25 mouse cellular contexts compared by ENCODE assay signal in genomic region chrX:57196319-57196718, GRCm38 (mm10). TPM values are rescaled to one million over a fixed set of nuclear protein-coding genes. Genes with fewer than 3 reads are reported as not detected.
DNase-seq lines count a peak whose midpoint lies in the region; ATAC-seq and TF ChIP-seq lines count a peak whose summit lies in the region.
"Had no signal": no experiment of that assay in that cellular context is flagged by ENCODE, and none has a peak within 500 bp of the region (broad histone marks: within the 10 kb centered on the region; RNA-seq: fewer than 3 reads in every experiment).

No protein-coding gene starts in this region.

- no peaks in the 10 kb centered on the region for H3K9me3 ChIP-seq in hindbrain, embryonic 11.5 days (ENCODE audit: control insufficient read depth, low read length)
- H3K9me3 ChIP-seq: embryonic facial prominence, embryonic 13.5 days; heart, embryonic 10.5 days; hindbrain, embryonic 15.5 days; limb, embryonic 13.5 days; liver, embryonic 15.5 days; midbrain, embryonic 15.5 days had no signal

- H3K36me3 ChIP-seq in thymus, adult 2 months (ENCODE audit: control insufficient read depth, insufficient read depth, low read length): no peaks in the 10 kb centered on the region
- H3K36me3 ChIP-seq in hindbrain, embryonic 11.5 days (ENCODE audit: control insufficient read depth, insufficient read depth, low read length): no peaks in the 10 kb centered on the region
- H3K36me3 ChIP-seq: embryonic facial prominence, embryonic 13.5 days; heart, embryonic 10.5 days; hindbrain, embryonic 15.5 days; limb, embryonic 13.5 days; liver, embryonic 15.5 days; midbrain, embryonic 15.5 days had no signal

- no peak overlapping the region for H3K4me3 ChIP-seq in thymus, adult 2 months (ENCODE audit: control insufficient read depth, insufficient read depth, low read length)
- no peak overlapping the region for H3K4me3 ChIP-seq in hindbrain, embryonic 11.5 days (ENCODE audit: low read depth, low read length)
- H3K4me3 ChIP-seq: embryonic facial prominence, embryonic 13.5 days; heart, embryonic 10.5 days; hindbrain, embryonic 15.5 days; limb, embryonic 13.5 days; liver, embryonic 15.5 days; midbrain, embryonic 15.5 days had no signal

- peak; percentile 99 for ATAC-seq in common myeloid progenitor, adult 5-6 weeks (replicated peaks; ENCODE audit: low read depth, poor library complexity, severe bottlenecking)
- ATAC-seq in hindbrain, embryonic 11.5 days (ENCODE audit: low FRiP score): no peak
- no peak for ATAC-seq in erythroblast, adult 5-6 weeks (replicated peaks; ENCODE audit: low FRiP score, poor library complexity, severe bottlenecking)
- ATAC-seq: midbrain, embryonic 15.5 days had no signal

- no peak for TF ChIP-seq POLR2A in thymus, adult 2 months (IDR thresholded peaks at IDR 0.05; ENCODE audit: control insufficient read depth, extremely low read depth, insufficient read depth, low read length, poor library complexity)

- WGBS in thymus, adult 2 months: 7% methylated on average over 9 of the region's 9 CpGs
- WGBS in hindbrain, embryonic 11.5 days: 87% methylated on average over 9 of the region's 9 CpGs

- no peaks in the 10 kb centered on the region for H3K27me3 ChIP-seq in thymus, adult 2 months (ENCODE audit: control insufficient read depth, insufficient read depth, low read length)
- H3K27me3 ChIP-seq in hindbrain, embryonic 11.5 days (ENCODE audit: control insufficient read depth, insufficient read depth, low read length): no peaks in the 10 kb centered on the region
- H3K27me3 ChIP-seq: embryonic facial prominence, embryonic 13.5 days; hindbrain, embryonic 15.5 days; limb, embryonic 13.5 days; liver, embryonic 15.5 days; midbrain, embryonic 15.5 days had no signal

- H3K4me1 ChIP-seq in thymus, adult 2 months (replicated peaks; ENCODE audit: control insufficient read depth, insufficient read depth, low read length): peaks cover 7% of the 10 kb centered on the region
- no peaks in the 10 kb centered on the region for H3K4me1 ChIP-seq in hindbrain, embryonic 11.5 days (replicated peaks; ENCODE audit: control insufficient read depth, insufficient read depth, low read length)
- H3K4me1 ChIP-seq: embryonic facial prominence, embryonic 13.5 days; heart, embryonic 10.5 days; hindbrain, embryonic 15.5 days; limb, embryonic 13.5 days; liver, embryonic 15.5 days; midbrain, embryonic 15.5 days had no signal

- TF ChIP-seq CTCF in thymus, adult 2 months (IDR thresholded peaks at IDR 0.05; ENCODE audit: borderline replicate concordance, control insufficient read depth, extremely low read depth, insufficient read depth, low read length, poor library complexity): no peak

- H3K9ac ChIP-seq in hindbrain, embryonic 11.5 days (ENCODE audit: low read depth, low read length): no peak overlapping the region
- H3K9ac ChIP-seq: embryonic facial prominence, embryonic 13.5 days; hindbrain, embryonic 15.5 days; limb, embryonic 13.5 days; liver, embryonic 15.5 days; midbrain, embryonic 15.5 days had no signal

- H3K27ac ChIP-seq in thymus, adult 2 months (ENCODE audit: control insufficient read depth, insufficient read depth, low read length): peak overlapping the region; percentile 94; the same call in 1 of the 2 replicates
- no peak overlapping the region for H3K27ac ChIP-seq in hindbrain, embryonic 11.5 days (ENCODE audit: low read depth, low read length)
- H3K27ac ChIP-seq: embryonic facial prominence, embryonic 13.5 days; heart, embryonic 10.5 days; hindbrain, embryonic 15.5 days; kidney, postnatal 0 days; limb, embryonic 13.5 days; liver, embryonic 15.5 days; macrophage; midbrain, embryonic 15.5 days had no signal

- DNase-seq in thymus, adult 2 months: peak; percentile 41
- no peak for DNase-seq in thymus, postnatal 10 days (ENCODE audit: low spot score in 2 of 2)
- peak; percentile 88 for DNase-seq in naive thymus-derived CD4-positive, alpha-beta T cell, adult 2 months (ENCODE audit: low read depth)
- no peak for DNase-seq in hindbrain, embryonic 11.5 days (ENCODE audit: low spot score)
- no peak for DNase-seq in testis, postnatal 14 days (ENCODE audit: low spot score)
- DNase-seq in heart, adult 11 months: no peak
- DNase-seq: adrenal gland, postnatal 14 days; cerebellum, adult 18-20 months; gastrocnemius, postnatal 14 days; heart, postnatal 10 days; kidney, adult 11 months had no signal

- H3K4me2 ChIP-seq in hindbrain, embryonic 11.5 days (replicated peaks; ENCODE audit: low read depth, low read length): no peak overlapping the region
- H3K4me2 ChIP-seq: embryonic facial prominence, embryonic 13.5 days; hindbrain, embryonic 15.5 days; limb, embryonic 13.5 days; liver, embryonic 15.5 days; midbrain, embryonic 15.5 days had no signal

RNA-seq across cellular contexts. Expression of gene Cd40lg, which starts 15.6 kb away (rescaled TPM):
- 6.0 and 7.2 TPM in 2 replicates for polyA plus RNA-seq in thymus, adult 2 months (2012; rRNA removed)
- not detected in 2 replicates for total RNA-seq in common myeloid progenitor, adult 5-6 weeks (2017)
- polyA plus RNA-seq in hindbrain, embryonic 11.5 days (2014; fragmentation: Nextera tagmentation; extraction: Ambion mirVana): not detected in 2 replicates
- total RNA-seq in erythroblast, adult 5-6 weeks (2015; ENCODE audit: low replicate concordance): not detected in 2 replicates
- not detected in 2 replicates for total RNA-seq in erythroblast, adult 5-6 weeks (2017; ENCODE audit: low replicate concordance)
- total RNA-seq: adrenal gland, postnatal 14 days; gastrocnemius, postnatal 14 days; layer of hippocampus, adult 8-10 months; left cerebral cortex, postnatal 10 days had no signal
- polyA plus RNA-seq: cortical plate, adult 2 months; embryonic facial prominence, embryonic 13.5 days; heart, embryonic 10.5 days; hindbrain, embryonic 15.5 days; kidney, postnatal 0 days; limb, embryonic 13.5 days; liver, embryonic 15.5 days; macrophage; midbrain, embryonic 15.5 days; neural tube, embryonic 11.5 days had no signal

Comparison
In these comparisons a context has a peak if more than half of its experiments do, and no peak if none do; other contexts are left out.
1. DNase-seq: peak in thymus, adult 2 months (single experiment) and naive thymus-derived CD4-positive, alpha-beta T cell, adult 2 months (single experiment); none in thymus, postnatal 10 days (0 of 2), hindbrain, embryonic 11.5 days (single experiment), testis, postnatal 14 days (single experiment) and heart, adult 11 months (single experiment).